Mouse (Mus musculus) adrenal gland, adult 8-10 months (tissue): ENCODE measurements around the gene Xylt1. TPM values are rescaled to one million over a fixed set of nuclear protein-coding genes. Genes with fewer than 3 reads are reported as not detected.

ENCODE experiments used
- DNase-seq: peaks from one replicate; pipeline ENCODE4 v3.0.0; 2022
- total RNA-seq, 4 experiments: library from RNA; stranded (reverse); gene quantifications; 2 replicates each; pipeline ENCODE4 v1.2.4; 2022

Gene Xylt1
- total RNA-seq, 4 experiments from 2014 or later, result 7.4 to 13.4 (median 9.1) TPM

GRCm38 (mm10) chr7:117522092-117522635, 141.4 kb downstream of the Xylt1 start:
- DNase-seq, result no peak

GRCm38 (mm10) chr7:117524430-117525214, 143.8 kb downstream of the Xylt1 start:
- DNase-seq, result no peak

GRCm38 (mm10) chr7:117525678-117526077, 144.9 kb downstream of the Xylt1 start:
- DNase-seq, result no peak

- DNase-seq, result no peak
Observed at GRCm38 (mm10) chr7:117526570-117526969, 145.8 kb downstream of the Xylt1 start.

- DNase-seq, result no peak
Observed at GRCm38 (mm10) chr7:117529787-117530655, 149.2 kb downstream of the Xylt1 start.

- no peak for DNase-seq
Observed at GRCm38 (mm10) chr7:117532651-117533050, 151.9 kb downstream of the Xylt1 start.

- no peak for DNase-seq
Observed at GRCm38 (mm10) chr7:117533164-117533563, 152.4 kb downstream of the Xylt1 start.

GRCm38 (mm10) chr7:117539931-117540330, 159.2 kb downstream of the Xylt1 start:
- DNase-seq, result no peak

GRCm38 (mm10) chr7:117540413-117540812, 159.6 kb downstream of the Xylt1 start:
- no peak for DNase-seq

GRCm38 (mm10) chr7:117541056-117541455, 160.3 kb downstream of the Xylt1 start:
- DNase-seq, result no peak

- DNase-seq, result no peak
Observed at GRCm38 (mm10) chr7:117541681-117542080, 160.9 kb downstream of the Xylt1 start.

GRCm38 (mm10) chr7:117543041-117543440, 162.3 kb downstream of the Xylt1 start:
- DNase-seq, result no peak

GRCm38 (mm10) chr7:117544126-117544525, 163.3 kb downstream of the Xylt1 start:
- no peak for DNase-seq

GRCm38 (mm10) chr7:117548301-117548700, 167.5 kb downstream of the Xylt1 start:
- DNase-seq, result no peak

GRCm38 (mm10) chr7:117550916-117551549, 170.3 kb downstream of the Xylt1 start:
- DNase-seq, result no peak

GRCm38 (mm10) chr7:117553228-117553627, 172.4 kb downstream of the Xylt1 start:
- no peak for DNase-seq

- DNase-seq, result no peak
Observed at GRCm38 (mm10) chr7:117555735-117556134, 175.0 kb downstream of the Xylt1 start.

- DNase-seq, result no peak
Observed at GRCm38 (mm10) chr7:117558166-117558565, 177.4 kb downstream of the Xylt1 start.

GRCm38 (mm10) chr7:117559051-117559450, 178.3 kb downstream of the Xylt1 start:
- no peak for DNase-seq

- no peak for DNase-seq
Observed at GRCm38 (mm10) chr7:117563939-117564499, 183.2 kb downstream of the Xylt1 start.

GRCm38 (mm10) chr7:117564627-117565026, 183.8 kb downstream of the Xylt1 start:
- no peak for DNase-seq

GRCm38 (mm10) chr7:117566115-117566514, 185.3 kb downstream of the Xylt1 start:
- DNase-seq, result no peak
